Mouse (Mus musculus) hindbrain, embryonic 14.5 days (tissue): ENCODE data around the gene Actn4. TPM values are rescaled to one million over a fixed set of nuclear protein-coding genes. Genes with fewer than 3 reads are reported as not detected.

Experiments used
- polyA plus RNA-seq: library from polyadenylated mRNA; unstranded; fragments of >200 nt; fragmentation: Nextera tagmentation; extraction: Ambion mirVana; gene quantifications from 2 replicates; pipeline ENCODE4 v1.2.1, GENCODE M21; 2014

Actn4 gene
- polyA plus RNA-seq, 1 experiment from 2014 or later: 133 TPM

Other genes with a start within 250 kb of the Actn4 start
- gene Fbxo17, start 245.5 kb downstream of the Actn4 start, polyA plus RNA-seq: 2.3 TPM in 2 replicates
- gene Mrps12, start 220.5 kb downstream of the Actn4 start, polyA plus RNA-seq: 113 and 118 TPM in 2 replicates
- gene Sars2, start 220.3 kb downstream of the Actn4 start, polyA plus RNA-seq: 16.6 and 18.2 TPM in 2 replicates
- 0.33 and 0.65 TPM in 2 replicates for gene Ccer2, start 206.2 kb downstream of the Actn4 start, polyA plus RNA-seq
- 106 and 113 TPM in 2 replicates for gene Sirt2, start 195.6 kb downstream of the Actn4 start, polyA plus RNA-seq
- gene Nfkbib, start 194.8 kb downstream of the Actn4 start, polyA plus RNA-seq: 62.9 and 68.8 TPM in 2 replicates
- gene Rinl, start 173.4 kb downstream of the Actn4 start, polyA plus RNA-seq: 1.4 and 2.7 TPM in 2 replicates
- gene Hnrnpl, start 153.8 kb downstream of the Actn4 start, polyA plus RNA-seq: 142 and 150 TPM in 2 replicates
- gene Ech1, start 137.1 kb downstream of the Actn4 start, polyA plus RNA-seq: 92.6 and 99.0 TPM in 2 replicates
- 2.8 and 3.2 TPM in 2 replicates for gene Lgals4, start 128.5 kb downstream of the Actn4 start, polyA plus RNA-seq
- 2.9 and 3.0 TPM in 2 replicates for gene Lgals7, start 98.5 kb downstream of the Actn4 start, polyA plus RNA-seq
- gene Capn12, start 80.9 kb downstream of the Actn4 start, polyA plus RNA-seq: 0.09 and 0.24 TPM in 2 replicates
- gene Eif3k, start 19.5 kb upstream of the Actn4 start, polyA plus RNA-seq: 291 and 321 TPM in 2 replicates
- 8.6 and 10.4 TPM in 2 replicates for gene Map4k1, start 19.7 kb upstream of the Actn4 start, polyA plus RNA-seq
- 5.1 and 7.6 TPM in 2 replicates for gene Ryr1, start 162.8 kb upstream of the Actn4 start, polyA plus RNA-seq
- gene Rasgrp4, start 172.5 kb upstream of the Actn4 start, polyA plus RNA-seq: 0.91 and 1.1 TPM in 2 replicates
- 25.8 and 32.8 TPM in 2 replicates for gene Fam98c, start 193.9 kb upstream of the Actn4 start, polyA plus RNA-seq
- 0.36 and 1.0 TPM in 2 replicates for gene Ggn, start 207.9 kb upstream of the Actn4 start, polyA plus RNA-seq
- gene Spred3, start 208.1 kb upstream of the Actn4 start, polyA plus RNA-seq: 10.3 and 10.5 TPM in 2 replicates
- gene Psmd8, start 218.4 kb upstream of the Actn4 start, polyA plus RNA-seq: 295 and 302 TPM in 2 replicates